Mouse (Mus musculus) lung, adult 2 months (tissue): ENCODE data around the gene Zfp687.

ENCODE experiments used
- CTCF ChIP-seq: fragments of 200-500 bp; IDR thresholded peaks from 2 replicates; pipeline ENCODE4 v1.5.1; 2011; ENCODE audit warnings: mild to moderate bottlenecking, low read length, control low read depth; ENCODE audit not compliant: insufficient read depth
- POLR2A ChIP-seq: fragments of 200-500 bp; IDR thresholded peaks from 2 replicates; pipeline ENCODE4 v1.6.1; 2011; ENCODE audit warnings: low read depth, mild to moderate bottlenecking, control low read depth, low read length, borderline replicate concordance; ENCODE audit errors: extremely low read depth

DNA sequence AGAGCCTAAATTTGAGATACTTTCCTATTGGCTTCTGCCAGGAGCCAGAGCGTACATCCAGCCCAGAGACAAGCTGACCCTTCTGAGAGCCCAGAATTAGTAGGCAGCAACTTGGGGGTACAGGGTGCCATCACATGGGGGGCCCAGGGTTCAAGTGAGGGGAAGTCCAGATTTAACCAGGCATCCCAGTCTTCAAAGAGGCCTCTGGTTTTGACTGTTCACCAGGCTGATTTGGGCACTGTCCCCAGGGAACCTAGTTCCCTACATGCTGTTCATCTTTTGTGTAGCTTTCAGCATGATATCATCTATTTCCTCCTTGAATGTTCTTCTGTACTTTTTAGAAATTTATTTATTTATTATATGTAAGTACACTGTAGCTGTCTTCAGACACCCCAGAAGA is 50.3 kb downstream of the Zfp687 start:
- no peak for TF ChIP-seq POLR2A
- no peak for TF ChIP-seq CTCF
